Mouse (Mus musculus) cerebellum, adult 2 months (tissue): Measurements from ENCODE around the gene Phf21a. TPM values are rescaled to one million over a fixed set of nuclear protein-coding genes. Genes with fewer than 3 reads are reported as not detected.
A peak's percentile ranks its signal among the peaks of the same experiment; 100 is the strongest.

Source experiments
- DNase-seq, 2 experiments: peaks; one replicate each; pipeline ENCODE4 v3.0.0; 2021
- H3K27ac ChIP-seq: fragments of 200-500 bp; 2 replicates; pipeline ENCODE4 v1.5.1; 2012; ENCODE audit warnings: low read length, control low read depth, inconsistent platforms; ENCODE audit not compliant: insufficient read depth
- H3K27me3 ChIP-seq: fragments of 200-500 bp; 2 replicates; pipeline ENCODE4 v1.6.1; 2012; ENCODE audit warnings: inconsistent platforms, mild to moderate bottlenecking, low read length, moderate library complexity; ENCODE audit not compliant: control insufficient read depth, insufficient read depth
- H3K4me1 ChIP-seq: fragments of 200-500 bp; 2 replicates; pipeline ENCODE4 v1.6.1; 2011; ENCODE audit warnings: low read length; ENCODE audit not compliant: control insufficient read depth, insufficient read depth
- H3K4me3 ChIP-seq: fragments of 200-500 bp; replicated peaks from 2 replicates; pipeline ENCODE3; 2011; ENCODE audit warnings: mild to moderate bottlenecking, low read depth, low read length, control low read depth; ENCODE audit not compliant: insufficient read depth
- CTCF ChIP-seq: fragments of 200-500 bp; IDR thresholded peaks from 2 replicates; pipeline ENCODE4 v1.5.1; 2011; ENCODE audit warnings: low read depth, mild to moderate bottlenecking, control low read depth, low read length, moderate library complexity, borderline replicate concordance; ENCODE audit not compliant: insufficient read depth
- POLR2A ChIP-seq: fragments of 200-500 bp; IDR thresholded peaks from 2 replicates; pipeline ENCODE4 v1.6.1; 2011; ENCODE audit warnings: low read length, control low read depth, borderline replicate concordance; ENCODE audit not compliant: insufficient read depth
- WGBS: fragments of 180-500 bp; shearing (Covaris S2); methylation state at CpG from one replicate; pipeline ENCODE4 v1.1.7; 2018; 5-methylcytosine and 5-hydroxymethylcytosine counted together
- polyA plus RNA-seq: library from polyadenylated mRNA; depleted of rRNA; stranded (reverse); fragments of >200 nt; gene quantifications from 2 replicates; pipeline ENCODE4 v1.2.3, GENCODE M21; 2012

Phf21a gene
- polyA plus RNA-seq, 1 experiment: 60.4 TPM

DNA sequence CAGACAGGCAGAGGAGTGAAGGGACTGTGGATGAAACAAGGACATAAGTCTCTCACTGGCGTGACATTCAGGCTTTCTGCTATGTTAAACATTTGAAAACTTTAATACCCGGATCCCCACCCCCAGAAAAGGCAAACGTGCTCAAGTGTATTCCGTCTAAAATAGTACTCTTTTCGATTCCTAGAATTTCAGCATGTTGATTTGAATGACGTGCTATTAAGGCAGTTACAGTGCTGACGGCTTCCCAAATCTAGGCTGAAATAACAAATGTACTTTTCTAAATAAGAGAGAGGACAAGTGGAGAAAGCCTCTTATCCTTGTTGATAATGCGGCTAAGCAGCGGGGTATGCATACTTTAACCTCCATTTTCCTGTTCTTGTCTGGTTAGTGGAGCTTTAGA, 137.1 kb downstream of the Phf21a start:
- Histone ChIP-seq H3K27ac (no peak overlapping the region), H3K27me3 (no peaks in the 10 kb centered on the region), H3K4me1 (peaks cover 5% of the 10 kb centered on the region; the same call in 1 of the 2 replicates), H3K4me3 (no peak overlapping the region)
- no peak for DNase-seq
- WGBS: 94% methylated on average over 9 of the region's 9 CpGs
- TF ChIP-seq POLR2A: no peak
- no peak for TF ChIP-seq CTCF

DNA sequence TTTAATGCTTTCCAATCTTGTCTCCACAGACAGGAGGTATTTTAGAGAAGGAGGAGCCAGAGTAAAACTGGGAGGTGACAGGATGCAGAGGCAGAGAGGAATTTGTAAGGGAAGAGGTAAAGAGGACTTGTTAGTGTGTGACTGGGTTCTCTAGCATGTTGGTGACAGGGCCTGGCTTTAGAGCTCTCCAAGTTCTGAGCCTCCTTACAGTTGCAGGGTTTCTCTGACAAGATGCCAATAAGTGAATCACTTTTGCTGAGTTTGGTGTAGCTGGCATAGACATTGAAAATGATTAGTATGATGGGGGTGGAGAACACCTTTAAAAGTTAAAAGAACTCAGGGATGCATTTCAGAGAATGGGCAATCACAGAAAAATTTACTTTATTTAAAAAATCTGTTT, 138.8 kb downstream of the Phf21a start:
- Histone ChIP-seq H3K4me1 (peaks cover 5% of the 10 kb centered on the region; the same call in 1 of the 2 replicates), H3K27me3 (no peaks in the 10 kb centered on the region), H3K4me3 (no peak overlapping the region), H3K27ac (no peak overlapping the region)
- no peak for DNase-seq
- TF ChIP-seq POLR2A (no peak), CTCF (no peak)

DNA sequence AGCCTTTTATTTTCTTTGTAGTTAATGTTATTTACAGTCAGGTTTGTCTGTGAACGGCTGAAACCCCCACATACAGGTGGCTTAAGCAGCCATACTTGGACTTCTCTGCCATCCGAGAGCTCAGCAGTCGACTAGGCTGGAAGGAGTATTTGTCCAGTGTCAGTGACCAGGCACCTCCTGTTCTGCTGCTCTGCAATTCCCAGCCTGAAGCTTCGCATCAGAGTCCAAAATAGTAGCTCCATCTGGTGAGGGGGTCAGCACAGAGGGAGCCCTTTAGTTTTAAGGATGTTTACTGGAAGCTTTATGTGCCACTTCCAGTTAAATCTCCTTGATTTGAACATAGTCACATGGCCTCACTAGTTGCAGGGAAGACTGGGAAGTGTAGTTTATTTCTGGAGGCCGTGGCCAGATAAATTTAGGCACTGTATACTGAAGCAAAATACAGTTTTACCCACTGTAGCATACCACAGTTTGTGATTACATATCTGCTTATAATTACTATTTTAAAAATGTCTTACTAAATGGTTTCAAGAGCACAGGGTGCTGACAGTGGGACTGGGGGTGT, 141.9 kb downstream of the Phf21a start:
- peaks cover 5% of the 10 kb centered on the region; the same call in 1 of the 2 replicates for H3K4me1 ChIP-seq
- H3K4me3 ChIP-seq: no peak overlapping the region
- peak; percentile 35 to 57 for DNase-seq
- H3K27me3 ChIP-seq: no peaks in the 10 kb centered on the region
- H3K27ac ChIP-seq: peak overlapping the region; percentile 20; the same call in 1 of the 2 replicates
- TF ChIP-seq POLR2A (no peak), CTCF (no peak)
- WGBS: 24% methylated on average over 5 of the region's 5 CpGs

DNA sequence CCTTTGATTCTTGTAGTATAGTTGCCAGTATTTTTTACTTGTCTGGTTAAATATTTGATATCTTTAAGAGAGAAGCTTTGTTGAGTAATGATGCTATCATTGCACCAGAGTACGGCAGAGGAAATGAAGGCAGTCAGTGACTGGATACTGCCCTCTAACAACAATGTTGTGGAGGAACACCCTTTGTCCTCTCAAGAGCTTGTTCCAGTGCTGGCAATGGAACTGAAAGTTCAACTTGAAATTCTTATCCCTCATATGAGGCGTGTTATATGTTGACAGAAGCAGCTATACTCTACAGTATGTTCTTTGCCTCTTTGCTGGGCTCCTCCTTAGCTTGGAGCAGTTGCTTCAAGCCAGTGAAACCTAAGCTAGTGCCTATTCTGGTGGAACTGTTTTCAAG, 147.4 kb downstream of the Phf21a start:
- 92% methylated on average over 2 of the region's 2 CpGs for WGBS
- TF ChIP-seq POLR2A (no peak), CTCF (no peak)
- H3K27ac ChIP-seq: no peak overlapping the region

GRCm38 (mm10) chr2:92240816-92241215, 147.9 kb downstream of the Phf21a start:
- no peaks in the 10 kb centered on the region for H3K4me1 ChIP-seq
- no peak overlapping the region for H3K27ac ChIP-seq
- H3K27me3 ChIP-seq: no peaks in the 10 kb centered on the region
- H3K4me3 ChIP-seq: no peak overlapping the region
- TF ChIP-seq POLR2A: no peak
- TF ChIP-seq CTCF: no peak
- WGBS: 95% methylated on average over 2 of the region's 2 CpGs
- no peak for DNase-seq

More for the DNA sequence above, 147.4 kb downstream of the Phf21a start:
- no peak for DNase-seq
- Histone ChIP-seq H3K4me1 (no peaks in the 10 kb centered on the region), H3K4me3 (no peak overlapping the region), H3K27me3 (no peaks in the 10 kb centered on the region)

DNA sequence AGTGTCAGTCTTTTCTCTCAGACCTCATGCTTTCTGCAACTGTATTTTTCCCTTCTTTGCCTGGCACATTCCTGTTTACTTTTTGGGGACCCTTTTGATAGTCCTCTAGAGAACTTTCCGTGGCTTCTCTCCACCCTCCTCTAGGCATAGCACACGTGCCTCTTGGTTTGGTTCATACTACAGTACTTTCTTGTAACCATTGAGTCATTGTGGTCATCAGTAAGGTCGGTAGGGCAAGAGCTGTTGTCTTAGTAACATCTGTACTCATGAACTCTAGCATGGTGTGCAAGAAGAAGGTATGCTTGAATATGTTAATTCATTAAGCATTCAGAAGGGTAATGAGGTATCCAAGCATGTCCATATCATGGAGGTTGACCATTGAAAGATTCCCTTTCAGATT, 148.4 kb downstream of the Phf21a start:
- Histone ChIP-seq H3K4me1 (no peaks in the 10 kb centered on the region), H3K4me3 (no peak overlapping the region), H3K27me3 (no peaks in the 10 kb centered on the region), H3K27ac (no peak overlapping the region)
- TF ChIP-seq CTCF (no peak), POLR2A (no peak)
- DNase-seq: no peak
- 88% methylated on average over 3 of the region's 3 CpGs for WGBS

DNA sequence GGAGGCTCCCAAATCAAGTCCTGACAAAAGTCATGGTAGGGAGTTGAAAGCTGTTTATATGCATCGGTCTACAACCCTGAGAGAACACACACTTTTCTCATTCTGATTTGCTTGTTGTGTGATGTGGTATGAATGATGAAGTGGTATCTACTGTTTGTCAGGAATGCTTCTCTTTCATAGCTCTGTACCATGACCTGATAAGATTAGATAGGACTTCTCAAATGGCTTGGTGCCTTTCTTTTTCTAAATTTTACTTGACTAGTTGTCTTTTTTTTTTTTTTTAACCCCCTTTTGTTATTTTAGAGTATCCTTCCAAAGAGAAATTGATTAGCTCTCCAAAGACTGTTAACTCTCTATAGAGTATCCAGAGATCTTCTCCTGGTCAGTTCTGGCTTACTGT, 153.2 kb downstream of the Phf21a start:
- 100% methylated on average over 1 of the region's 1 CpGs for WGBS
- Histone ChIP-seq H3K4me1 (no peaks in the 10 kb centered on the region), H3K4me3 (no peak overlapping the region), H3K27me3 (no peaks in the 10 kb centered on the region), H3K27ac (no peak overlapping the region)
- no peak for TF ChIP-seq CTCF
- TF ChIP-seq POLR2A: no peak
- no peak for DNase-seq

DNA sequence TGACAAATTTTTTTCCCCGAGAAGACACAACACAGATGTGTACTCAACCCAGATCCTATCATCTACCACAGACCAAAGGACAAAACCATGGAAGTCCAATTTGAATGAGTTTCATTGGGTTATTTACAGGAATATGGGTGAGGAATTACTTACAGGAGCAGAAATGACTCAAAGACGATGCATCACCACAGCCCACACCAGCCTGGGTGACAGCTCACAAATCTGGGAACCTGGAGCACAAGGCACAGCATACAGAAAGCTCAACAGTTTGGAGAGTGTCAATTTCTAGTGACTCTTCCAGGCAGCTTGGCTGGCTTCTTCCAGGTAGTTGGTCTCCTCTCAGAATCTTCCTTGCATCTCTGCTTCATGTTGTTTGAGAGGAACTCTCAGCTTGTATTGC, 154.8 kb downstream of the Phf21a start:
- DNase-seq: no peak
- Histone ChIP-seq H3K27me3 (no peaks in the 10 kb centered on the region), H3K4me1 (no peaks in the 10 kb centered on the region), H3K4me3 (no peak overlapping the region), H3K27ac (no peak overlapping the region)
- 96% methylated on average over 2 of the region's 2 CpGs for WGBS
- no peak for TF ChIP-seq CTCF
- no peak for TF ChIP-seq POLR2A
